In genomic region chr9:30021981-30022380, GRCm38 (mm10) we compare ENCODE assay signal across 16 mouse cellular contexts.
"Had no signal": no experiment of that assay in that cellular context is flagged by ENCODE, and none has a peak within 500 bp of the region (broad histone marks: within the 10 kb centered on the region; RNA-seq: fewer than 3 reads in every experiment).

No protein-coding gene starts in this region.

- DNase-seq: heart, postnatal 10 days; heart, postnatal 14 days; heart, postnatal 36 days; heart, postnatal 4 days; kidney, adult 11 months; kidney, adult 18-20 months; kidney, adult 2 months; kidney, adult 8-10 months; kidney, adult 9 months; kidney, postnatal 10 days; kidney, postnatal 14 days; kidney, postnatal 25 days; kidney, postnatal 36 days; kidney, postnatal 4 days; layer of hippocampus, adult 9-11 months; layer of hippocampus, postnatal 36 days had no signal
